Mouse (Mus musculus) forebrain, embryonic 13.5 days (tissue): ENCODE data around the gene Sbk2. TPM values are rescaled to one million over a fixed set of nuclear protein-coding genes. Genes with fewer than 3 reads are reported as not detected.

ENCODE experiments used
- ATAC-seq: fragments of 200-750 bp; cut with Nextera tagmentation; 2 replicates; pipeline ENCODE4 v1.8.0; 2017
- H3K27ac ChIP-seq: fragments of 300-500 bp; sonication (generic); 2 replicates; pipeline ENCODE4 v1.5.1; 2015; ENCODE audit warnings: inconsistent platforms, mild to moderate bottlenecking, moderate library complexity
- H3K27me3 ChIP-seq: fragments of 300-500 bp; sonication (generic); 2 replicates; pipeline ENCODE4 v1.6.1; 2015; ENCODE audit warnings: mild to moderate bottlenecking, inconsistent platforms
- H3K36me3 ChIP-seq: fragments of 300-500 bp; sonication (generic); 2 replicates; pipeline ENCODE4 v1.6.1; 2015; ENCODE audit warnings: mild to moderate bottlenecking, inconsistent platforms; ENCODE audit not compliant: poor library complexity, severe bottlenecking
- H3K4me1 ChIP-seq: fragments of 300-500 bp; sonication (generic); 2 replicates; pipeline ENCODE4 v1.6.1; 2015; ENCODE audit warnings: inconsistent platforms
- H3K4me2 ChIP-seq: fragments of 300-500 bp; sonication (generic); 2 replicates; pipeline ENCODE4 v1.6.1; 2015; ENCODE audit warnings: inconsistent platforms, mild to moderate bottlenecking, moderate library complexity
- H3K4me3 ChIP-seq: fragments of 300-500 bp; sonication (generic); 2 replicates; pipeline ENCODE4 v1.5.1; 2015; ENCODE audit warnings: mild to moderate bottlenecking, inconsistent platforms
- H3K9ac ChIP-seq: fragments of 300-500 bp; sonication (generic); 2 replicates; pipeline ENCODE4 v1.6.1; 2015; ENCODE audit warnings: mild to moderate bottlenecking, inconsistent platforms
- H3K9me3 ChIP-seq: fragments of 300-500 bp; sonication (generic); replicated peaks from 2 replicates; pipeline ENCODE4 v1.6.1; 2016; ENCODE audit warnings: inconsistent platforms
- WGBS: fragments of 180-500 bp; shearing (Covaris S2); methylation state at CpG from one replicate; pipeline ENCODE4 v1.1.7; 2015; 5-methylcytosine and 5-hydroxymethylcytosine counted together
- polyA plus RNA-seq: library from polyadenylated mRNA; unstranded; fragments of >200 nt; fragmentation: Nextera tagmentation; extraction: Ambion mirVana; gene quantifications from 2 replicates; pipeline ENCODE4 v1.2.1, GENCODE M21; 2015

Gene Sbk2
- polyA plus RNA-seq, 1 experiment from 2014 or later, result not detected

DNA sequence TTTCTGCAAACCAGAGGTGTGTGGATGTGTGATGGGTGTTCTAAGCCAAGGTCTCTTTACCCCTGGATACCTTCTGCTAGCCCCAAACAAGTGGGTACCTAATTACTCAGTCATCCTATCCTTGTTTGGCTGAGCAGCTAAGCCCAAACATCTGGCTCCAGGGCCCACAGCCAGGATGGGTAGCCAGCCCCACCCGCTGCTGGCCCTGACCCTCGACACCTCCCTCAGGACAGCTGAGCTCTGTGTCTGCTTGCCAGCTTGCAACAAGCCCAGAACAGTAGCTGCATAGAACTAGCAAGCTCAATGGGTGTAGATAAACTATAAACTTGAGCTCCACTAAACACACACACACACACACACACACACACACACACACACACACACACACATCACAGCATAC is 16.4 kb downstream of the Sbk2 start:
- H3K36me3 ChIP-seq, result no peaks in the 10 kb centered on the region
- H3K4me2 ChIP-seq, result no peak overlapping the region
- no peaks in the 10 kb centered on the region for H3K27me3 ChIP-seq
- no peak overlapping the region for H3K27ac ChIP-seq
- no peak overlapping the region for H3K4me3 ChIP-seq
- no peaks in the 10 kb centered on the region for H3K4me1 ChIP-seq
- H3K9me3 ChIP-seq, result no peaks in the 10 kb centered on the region
- no peak overlapping the region for H3K9ac ChIP-seq
- 70% methylated on average over 2 of the region's 2 CpGs for WGBS
- ATAC-seq, result no peak

DNA sequence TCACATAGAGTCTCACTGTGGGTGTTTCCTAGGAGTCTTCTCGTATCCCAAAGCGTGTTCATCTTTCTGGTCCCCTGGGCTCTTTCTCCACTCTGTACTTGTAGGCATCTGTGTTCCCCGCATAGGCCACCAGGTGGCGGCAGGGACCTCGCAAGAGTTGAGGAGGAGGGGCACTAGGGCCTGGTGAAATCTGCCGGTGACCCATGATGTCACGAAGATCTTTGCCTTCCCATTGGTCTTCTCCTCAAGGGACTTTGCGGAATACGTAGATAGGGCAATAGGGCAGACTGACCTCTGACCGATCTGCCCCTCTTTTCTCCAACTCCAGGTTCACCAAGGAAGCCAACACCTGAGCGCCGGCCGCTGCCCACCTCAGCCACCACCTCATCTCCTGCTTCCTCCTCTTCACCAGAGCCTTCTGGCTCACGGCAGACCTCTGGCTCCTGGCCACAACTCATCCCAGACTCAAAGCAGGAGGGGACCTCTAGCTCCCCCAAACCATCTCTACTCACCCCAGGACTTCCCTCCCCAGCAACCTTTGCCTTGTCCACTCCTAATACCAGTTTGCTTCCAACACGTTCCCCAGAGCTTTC is 20.9 kb downstream of the Sbk2 start:
- Histone ChIP-seq H3K4me1 (no peaks in the 10 kb centered on the region), H3K4me3 (peak overlapping the region; percentile 26), H3K9me3 (no peaks in the 10 kb centered on the region), H3K4me2 (peak overlapping the region; percentile 49), H3K36me3 (no peaks in the 10 kb centered on the region), H3K27me3 (no peaks in the 10 kb centered on the region), H3K9ac (no peak overlapping the region), H3K27ac (no peak overlapping the region)
- 18% methylated on average over 15 of the region's 15 CpGs for WGBS
- peak; percentile 85 for ATAC-seq

DNA sequence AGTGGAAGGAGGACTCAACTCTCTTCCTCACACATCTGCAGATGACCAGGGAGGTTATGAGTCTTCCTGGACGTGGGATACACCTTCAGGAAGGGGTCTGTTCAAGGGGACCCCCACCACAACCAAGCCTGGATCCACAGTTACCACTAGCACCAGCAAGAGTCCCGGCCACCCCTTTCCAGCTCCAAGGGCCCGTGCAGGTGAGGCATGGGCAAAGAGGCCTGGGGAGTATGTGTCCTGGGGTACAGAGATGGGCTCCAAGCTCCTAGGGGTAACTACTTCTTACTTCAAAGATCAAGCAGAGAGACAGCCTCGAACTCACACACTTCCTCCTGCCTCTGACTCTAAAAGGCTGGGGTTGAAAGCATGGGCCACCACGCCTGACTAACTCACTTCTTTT is 21.5 kb downstream of the Sbk2 start:
- ATAC-seq, result no peak
- no peaks in the 10 kb centered on the region for H3K36me3 ChIP-seq
- WGBS, result 58% methylated on average over 5 of the region's 5 CpGs
- H3K9me3 ChIP-seq, result no peaks in the 10 kb centered on the region
- no peak overlapping the region for H3K4me3 ChIP-seq
- no peak overlapping the region for H3K4me2 ChIP-seq
- no peaks in the 10 kb centered on the region for H3K27me3 ChIP-seq
- H3K9ac ChIP-seq, result no peak overlapping the region
- H3K27ac ChIP-seq, result no peak overlapping the region
- H3K4me1 ChIP-seq, result no peaks in the 10 kb centered on the region

DNA sequence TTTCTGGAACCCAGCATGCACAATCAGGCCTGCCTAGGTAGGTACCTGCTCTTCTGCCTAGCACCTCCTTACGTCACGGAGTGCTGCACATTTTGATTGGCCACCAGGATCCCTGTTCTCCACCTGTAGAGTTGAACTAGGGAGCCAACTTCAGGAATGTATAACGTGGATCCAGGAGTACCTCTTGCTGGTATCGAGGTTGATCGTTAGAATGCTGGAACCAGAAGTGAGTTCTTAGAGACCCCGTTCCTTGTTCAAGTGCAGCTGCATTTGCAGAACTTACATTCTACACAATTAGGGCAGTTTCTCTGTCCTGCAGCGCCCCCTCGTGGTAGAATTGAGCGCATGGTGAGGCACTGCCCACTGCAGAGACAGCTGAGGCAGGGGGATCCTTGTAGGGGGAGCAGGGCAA is 24.1 kb downstream of the Sbk2 start:
- Histone ChIP-seq H3K4me3 (no peak overlapping the region), H3K36me3 (no peaks in the 10 kb centered on the region), H3K4me2 (no peak overlapping the region), H3K27me3 (no peaks in the 10 kb centered on the region), H3K9me3 (no peaks in the 10 kb centered on the region), H3K9ac (no peak overlapping the region), H3K27ac (no peak overlapping the region), H3K4me1 (no peaks in the 10 kb centered on the region)
- WGBS, result 20% methylated on average over 9 of the region's 9 CpGs
- ATAC-seq, result peak; percentile 55; the same call in 1 of the 2 replicates

DNA sequence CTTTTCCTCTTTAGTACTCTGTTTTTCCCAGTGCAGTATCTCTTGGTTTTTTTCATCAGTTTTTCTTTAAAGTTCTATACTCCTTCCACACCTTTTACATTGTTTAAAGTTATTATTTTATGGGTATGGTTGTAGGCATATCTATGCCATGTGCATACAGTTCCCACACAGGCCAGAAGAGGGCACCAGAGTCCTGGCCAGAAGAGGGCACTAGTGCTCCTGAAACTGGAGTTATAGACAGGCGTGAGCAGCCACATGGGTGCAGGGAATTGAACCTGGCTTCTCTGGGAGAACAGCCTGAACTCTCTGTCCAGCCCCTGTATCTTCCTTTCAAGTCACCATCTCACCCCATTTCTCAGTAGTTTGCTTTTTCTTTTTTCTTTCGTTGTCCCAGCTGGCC is 25.8 kb downstream of the Sbk2 start:
- H3K27me3 ChIP-seq, result no peaks in the 10 kb centered on the region
- H3K4me2 ChIP-seq, result no peak overlapping the region
- H3K27ac ChIP-seq, result no peak overlapping the region
- WGBS, result 44% methylated on average over 2 of the region's 2 CpGs
- no peak overlapping the region for H3K4me3 ChIP-seq
- no peaks in the 10 kb centered on the region for H3K4me1 ChIP-seq
- H3K9ac ChIP-seq, result no peak overlapping the region
- no peaks in the 10 kb centered on the region; the same call in 1 of the 2 replicates for H3K9me3 ChIP-seq
- 0 out of 2 replicates have a peak, but pooled peaks have one; percentile 26 for ATAC-seq
- no peaks in the 10 kb centered on the region for H3K36me3 ChIP-seq

DNA sequence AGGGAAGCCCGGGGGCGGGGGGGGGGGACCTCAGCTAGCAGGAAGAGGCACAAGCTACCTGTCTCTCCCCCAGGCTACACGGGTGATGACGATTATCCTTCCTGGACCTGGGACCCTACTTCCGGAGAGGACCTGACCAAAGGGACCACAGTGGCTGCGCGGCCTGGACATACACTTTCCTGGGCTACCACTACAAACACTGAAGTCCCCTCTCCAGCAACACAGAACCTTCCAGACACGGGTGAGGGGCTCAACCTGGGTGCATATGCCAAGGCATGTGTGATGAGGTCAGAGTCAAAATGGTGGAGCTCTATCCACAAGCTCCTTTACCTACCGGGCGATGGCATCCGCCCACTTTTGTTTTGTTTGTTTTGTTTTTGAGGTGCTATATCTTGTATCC is 26.8 kb downstream of the Sbk2 start:
- Histone ChIP-seq H3K27ac (no peak overlapping the region), H3K4me2 (no peak overlapping the region), H3K9me3 (no peaks in the 10 kb centered on the region; the same call in 1 of the 2 replicates), H3K27me3 (no peaks in the 10 kb centered on the region), H3K36me3 (no peaks in the 10 kb centered on the region), H3K4me3 (no peak overlapping the region), H3K4me1 (no peaks in the 10 kb centered on the region), H3K9ac (no peak overlapping the region)
- WGBS, result 79% methylated on average over 11 of the region's 11 CpGs
- no peak for ATAC-seq

DNA sequence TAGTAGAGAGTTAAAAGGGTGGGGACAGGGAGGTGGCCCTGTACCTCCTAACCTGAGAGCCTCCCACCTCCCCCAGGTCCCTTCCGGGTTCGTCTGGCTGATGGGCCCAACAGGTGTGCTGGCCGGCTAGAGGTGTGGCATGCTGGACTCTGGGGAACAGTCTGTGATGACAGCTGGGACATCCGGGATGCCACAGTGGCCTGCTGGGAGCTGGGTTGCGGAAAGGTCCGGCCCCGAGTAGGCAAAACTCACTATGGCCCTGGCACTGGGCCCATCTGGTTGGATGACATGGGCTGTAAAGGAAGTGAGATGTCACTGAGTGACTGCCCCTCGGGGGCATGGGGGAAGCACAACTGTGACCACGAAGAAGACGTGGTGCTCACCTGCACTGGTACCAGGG is 27.4 kb downstream of the Sbk2 start:
- Histone ChIP-seq H3K36me3 (no peaks in the 10 kb centered on the region), H3K9me3 (no peaks in the 10 kb centered on the region; the same call in 1 of the 2 replicates)
- 82% methylated on average over 10 of the region's 10 CpGs for WGBS

DNA sequence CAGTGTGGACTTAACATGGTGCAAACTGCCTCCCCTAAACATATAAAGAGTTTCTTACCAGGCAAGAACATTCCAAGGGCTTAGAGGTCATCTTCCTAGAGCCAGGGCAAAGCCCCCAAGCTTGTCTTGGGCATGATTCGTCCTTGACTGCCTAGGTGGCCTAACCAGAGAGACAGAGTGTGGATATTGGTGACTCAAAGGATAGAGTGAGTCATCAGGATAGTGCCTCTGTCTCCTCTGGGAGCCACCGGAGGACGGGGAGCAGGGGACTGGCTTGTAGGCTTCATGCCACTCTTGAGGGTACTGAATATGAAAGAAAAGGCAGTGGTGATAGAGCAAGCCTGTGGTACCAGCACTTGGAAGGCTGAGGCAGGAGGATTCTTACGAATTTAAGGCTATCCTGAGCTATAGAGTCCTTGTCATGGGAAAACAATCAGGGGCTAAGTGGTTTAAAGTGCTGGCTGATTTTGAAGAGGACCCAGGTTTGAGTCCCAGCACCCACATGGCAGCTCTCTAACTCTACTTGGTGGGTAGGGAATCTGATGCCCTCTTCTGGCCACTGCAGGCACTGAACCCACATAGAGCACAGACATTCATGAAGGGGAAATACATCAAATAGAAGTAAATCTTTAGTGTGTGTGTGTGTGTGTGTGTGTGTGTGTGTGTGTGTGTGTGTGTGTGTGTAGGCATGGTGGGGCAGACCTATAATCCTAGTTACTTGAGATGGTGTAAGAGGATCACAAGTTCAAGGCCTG is 29.9 kb downstream of the Sbk2 start:
- H3K9ac ChIP-seq, result no peak overlapping the region
- H3K4me3 ChIP-seq, result no peak overlapping the region
- no peaks in the 10 kb centered on the region for H3K27me3 ChIP-seq
- H3K4me2 ChIP-seq, result no peak overlapping the region
- no peak for ATAC-seq
- WGBS, result 84% methylated on average over 4 of the region's 4 CpGs
- H3K4me1 ChIP-seq, result no peaks in the 10 kb centered on the region
- no peaks in the 10 kb centered on the region; the same call in 1 of the 2 replicates for H3K9me3 ChIP-seq
- no peaks in the 10 kb centered on the region for H3K36me3 ChIP-seq
- no peak overlapping the region for H3K27ac ChIP-seq

More for the DNA sequence above, 27.4 kb downstream of the Sbk2 start:
- Histone ChIP-seq H3K4me1 (no peaks in the 10 kb centered on the region), H3K27me3 (no peaks in the 10 kb centered on the region), H3K9ac (no peak overlapping the region), H3K4me2 (no peak overlapping the region), H3K27ac (no peak overlapping the region), H3K4me3 (no peak overlapping the region)
- ATAC-seq, result no peak

DNA sequence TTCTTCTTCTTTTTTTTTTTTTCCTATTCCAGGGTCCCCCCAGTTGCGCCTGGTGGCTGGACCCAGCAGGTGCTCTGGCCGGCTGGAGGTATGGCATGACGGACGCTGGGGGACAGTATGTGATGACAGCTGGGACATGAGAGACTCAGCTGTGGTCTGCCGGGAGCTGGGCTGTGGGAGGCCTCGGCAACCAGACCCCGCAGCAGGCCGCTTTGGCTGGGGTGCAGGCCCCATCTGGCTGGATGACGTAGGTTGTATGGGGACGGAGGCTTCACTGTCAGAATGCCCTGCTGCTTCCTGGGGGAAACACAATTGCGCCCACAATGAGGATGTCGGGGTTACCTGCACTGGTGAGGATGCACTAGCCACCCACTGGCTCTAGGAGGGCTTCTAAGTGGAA is 31.1 kb downstream of the Sbk2 start:
- ATAC-seq, result no peak

DNA sequence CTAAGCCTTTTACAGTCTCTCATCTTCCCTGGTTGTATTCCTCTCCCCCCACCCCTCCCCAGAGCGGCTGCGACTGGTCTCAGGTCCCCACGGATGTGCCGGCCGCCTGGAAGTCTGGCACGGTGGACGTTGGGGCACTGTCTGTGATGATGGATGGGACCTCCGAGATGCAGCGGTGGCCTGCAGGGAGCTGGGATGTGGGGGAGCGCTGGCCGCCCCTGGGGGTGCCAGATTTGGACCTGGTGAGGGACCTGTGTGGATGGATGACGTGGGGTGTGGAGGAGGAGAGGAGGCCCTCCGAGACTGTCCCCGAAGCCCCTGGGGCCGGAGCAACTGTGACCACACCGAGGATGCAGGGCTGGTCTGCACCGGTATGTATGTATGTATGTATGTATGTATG is 35.9 kb downstream of the Sbk2 start:
- H3K9me3 ChIP-seq, result no peaks in the 10 kb centered on the region
- H3K36me3 ChIP-seq, result no peaks in the 10 kb centered on the region
- H3K27me3 ChIP-seq, result no peaks in the 10 kb centered on the region
- H3K4me2 ChIP-seq, result no peak overlapping the region
- WGBS, result 82% methylated on average over 17 of the region's 17 CpGs
- H3K4me3 ChIP-seq, result no peak overlapping the region
- H3K27ac ChIP-seq, result no peak overlapping the region
- H3K4me1 ChIP-seq, result peaks cover 32% of the 10 kb centered on the region
- no peak for ATAC-seq
- H3K9ac ChIP-seq, result no peak overlapping the region

More for the DNA sequence above, 31.1 kb downstream of the Sbk2 start:
- no peak overlapping the region for H3K4me3 ChIP-seq
- no peak overlapping the region for H3K4me2 ChIP-seq
- no peaks in the 10 kb centered on the region for H3K4me1 ChIP-seq
- H3K36me3 ChIP-seq, result no peaks in the 10 kb centered on the region
- H3K27me3 ChIP-seq, result no peaks in the 10 kb centered on the region
- no peaks in the 10 kb centered on the region; the same call in 1 of the 2 replicates for H3K9me3 ChIP-seq
- no peak overlapping the region for H3K9ac ChIP-seq
- no peak overlapping the region for H3K27ac ChIP-seq
- WGBS, result 85% methylated on average over 12 of the region's 12 CpGs

DNA sequence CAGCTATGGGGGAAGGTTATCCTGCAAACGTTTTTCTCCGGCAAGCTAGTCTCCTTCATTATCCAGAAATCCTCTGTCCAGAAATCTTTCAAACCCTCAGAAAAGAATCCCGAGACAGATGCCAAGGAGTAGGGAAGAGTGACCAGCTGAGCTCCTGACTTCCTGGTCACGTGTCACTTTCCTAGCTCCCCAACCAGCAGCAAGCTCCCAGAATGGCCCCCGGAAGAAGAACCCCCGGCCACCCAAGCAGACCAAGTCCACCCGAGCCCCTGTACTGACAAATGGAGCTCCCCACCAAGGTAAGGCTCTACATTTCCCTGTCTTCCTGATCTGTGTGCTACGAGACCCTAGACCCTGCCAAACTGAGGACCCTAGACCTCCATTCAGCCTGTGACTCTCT is 36.5 kb downstream of the Sbk2 start:
- H3K4me1 ChIP-seq, result peaks cover 38% of the 10 kb centered on the region
- WGBS, result 62% methylated on average over 8 of the region's 8 CpGs
- no peak overlapping the region for H3K27ac ChIP-seq
- no peaks in the 10 kb centered on the region for H3K9me3 ChIP-seq
- H3K27me3 ChIP-seq, result no peaks in the 10 kb centered on the region
- H3K9ac ChIP-seq, result no peak overlapping the region
- H3K4me2 ChIP-seq, result no peak overlapping the region
- H3K36me3 ChIP-seq, result no peaks in the 10 kb centered on the region
- ATAC-seq, result no peak
- no peak overlapping the region for H3K4me3 ChIP-seq

DNA sequence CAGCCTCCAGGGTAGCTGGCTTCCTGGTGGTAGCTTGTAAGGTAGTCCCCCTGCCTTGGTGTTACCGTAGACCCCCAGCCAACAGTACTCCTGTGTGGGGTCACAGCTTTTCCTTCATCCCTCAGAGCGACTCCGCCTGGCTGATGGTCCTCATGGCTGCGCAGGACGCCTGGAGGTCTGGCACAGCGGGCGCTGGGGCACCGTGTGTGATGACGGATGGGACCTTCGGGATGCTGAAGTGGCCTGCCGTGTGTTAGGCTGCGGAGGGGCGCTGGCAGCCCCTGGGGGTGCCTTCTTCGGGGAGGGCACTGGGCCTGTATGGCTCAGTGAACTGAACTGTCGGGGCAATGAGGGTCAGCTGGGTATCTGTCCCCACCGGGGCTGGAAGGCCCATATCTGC is 37.4 kb downstream of the Sbk2 start:
- H3K4me2 ChIP-seq, result no peak overlapping the region
- no peaks in the 10 kb centered on the region for H3K9me3 ChIP-seq
- no peak overlapping the region for H3K9ac ChIP-seq
- H3K4me1 ChIP-seq, result peaks cover 46% of the 10 kb centered on the region
- ATAC-seq, result no peak
- no peak overlapping the region for H3K4me3 ChIP-seq
- H3K36me3 ChIP-seq, result no peaks in the 10 kb centered on the region
- 78% methylated on average over 16 of the region's 16 CpGs for WGBS
- no peaks in the 10 kb centered on the region for H3K27me3 ChIP-seq
- H3K27ac ChIP-seq, result no peak overlapping the region
